Mouse (Mus musculus) heart, adult 10 weeks (tissue): ENCODE data around the gene Odr4. TPM values are rescaled to one million over a fixed set of nuclear protein-coding genes. Genes with fewer than 3 reads are reported as not detected.

Experiments
- polyA plus RNA-seq: library from polyadenylated mRNA; stranded (reverse); fragments of 350-450 nt; fragmentation: Illumina TruSeq; extraction: RNeasy Lipid Tissue Mini Kit (QIAGEN cat#74804); gene quantifications from one replicate; pipeline ENCODE4 v1.2.3, GENCODE M21; 2014; ENCODE audit warnings: low read depth, low replicate concordance

Gene Odr4
- 42.9 TPM for polyA plus RNA-seq

DNA sequence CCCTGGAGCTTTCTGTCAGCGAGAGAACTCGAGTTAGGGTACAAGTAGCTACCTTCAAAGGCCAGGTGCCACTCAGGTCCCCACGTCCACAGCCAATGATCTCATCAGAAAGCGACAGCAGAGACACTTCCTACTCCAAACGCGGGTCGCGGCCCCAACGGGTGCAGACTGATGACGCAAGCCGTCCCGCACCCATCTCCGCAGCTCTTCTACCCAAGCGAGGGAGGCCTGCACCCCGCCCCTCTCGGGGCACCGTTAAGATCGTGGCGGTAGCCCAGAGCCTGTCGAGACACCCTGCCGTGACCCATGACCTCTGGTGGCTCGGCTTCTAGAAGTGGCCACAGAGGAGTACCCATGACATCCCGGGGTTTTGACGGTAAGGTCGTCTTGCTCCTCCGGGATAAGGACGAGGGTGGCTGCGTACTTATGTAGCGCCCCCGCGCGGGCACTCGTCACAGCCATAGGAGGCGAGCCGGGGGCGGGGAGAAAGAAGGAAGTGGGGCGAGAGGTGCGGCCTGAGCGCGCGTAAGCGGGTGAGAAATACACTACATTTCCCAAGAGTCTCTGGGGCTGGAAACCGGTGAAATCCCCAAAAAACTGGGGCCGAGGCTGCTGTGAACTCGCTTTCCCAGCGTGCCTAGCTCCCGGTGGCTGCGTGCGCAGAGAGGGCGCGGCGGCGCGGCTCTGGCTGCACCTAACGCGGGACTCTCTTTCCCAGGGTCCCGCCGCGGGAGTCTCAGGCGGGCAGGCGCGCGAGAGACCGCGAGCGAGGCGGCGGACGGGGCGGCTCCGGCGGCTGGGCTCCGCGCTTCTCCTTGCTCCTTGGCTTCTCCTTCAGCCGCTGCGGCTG lies at the start of gene Odr4, which contains the start of gene Tpr:
Odr4 (minus strand) TSS at position 443 of the 850 bp plus-strand sequence.
Tpr (plus strand) TSS at position 201 of the 850 bp plus-strand sequence.

GRCm38 (mm10) chr1:150319205-150319604 lies 73.7 kb downstream of the Odr4 start, which contains the start of gene Pdc:
TSS of gene Pdc (plus strand) at chr1:150319417.

Other genes starting within 250 kb of the Odr4 start
- not detected for gene Pdc, start 73.7 kb downstream of the Odr4 start, polyA plus RNA-seq
- 132 TPM for gene Tpr, start 242 bp downstream of the Odr4 start, polyA plus RNA-seq
- gene Prg4, start 73.1 kb upstream of the Odr4 start, polyA plus RNA-seq = 14.5 TPM